Mouse (Mus musculus): ENCODE data around the gene Clic4. TPM values are rescaled to one million over a fixed set of nuclear protein-coding genes. Genes with fewer than 3 reads are reported as not detected.

The Clic4 gene
- polyA plus RNA-seq (2012; ENCODE audit: insufficient read depth, insufficient read length, missing spikeins) = 112 and 125 TPM in 2 replicates

DNA sequence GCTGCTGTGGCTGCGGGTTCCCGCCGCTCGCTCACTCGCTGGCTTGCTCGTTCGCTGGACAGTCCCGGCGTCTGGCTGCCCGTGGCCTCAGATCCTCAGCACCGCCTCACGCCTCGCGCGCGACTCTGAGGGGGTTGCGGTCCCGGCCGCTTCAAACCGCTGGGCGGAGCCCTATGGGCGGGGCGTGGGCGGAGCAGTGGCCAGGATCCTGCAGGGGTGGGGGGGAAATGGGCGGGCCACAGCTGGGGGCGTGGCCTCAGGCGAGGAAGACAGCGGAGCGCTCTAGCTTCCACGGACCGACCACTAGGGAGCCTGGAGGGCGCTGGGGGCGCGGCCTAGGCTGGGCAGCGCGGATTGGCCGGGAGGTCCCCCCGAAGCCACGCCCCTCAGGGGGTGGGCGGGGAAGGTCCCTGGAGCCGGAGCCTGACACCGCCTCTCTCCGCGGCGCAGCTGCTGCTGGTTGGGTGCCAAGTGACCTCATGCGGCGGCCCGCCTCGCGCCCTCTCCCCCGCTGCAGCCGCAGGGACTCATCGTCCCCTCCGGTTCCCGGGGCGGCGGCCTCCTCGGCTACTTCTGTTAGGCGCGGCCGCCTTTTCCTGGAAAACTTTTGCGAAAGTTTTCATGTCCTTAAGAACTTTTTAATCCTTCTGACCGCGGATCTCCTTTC, at the start of gene Clic4:
Clic4 (minus strand) TSS at position 175 of the 667 bp plus-strand sequence.
- H3K4me3 ChIP-seq (ENCODE audit: insufficient read depth, low read depth, low read length) = peak within 1 kb of the TSS; percentile 97
- peak within 1 kb of the TSS; percentile 97 for H3K27ac ChIP-seq (replicated peaks; ENCODE audit: low read depth, low read length)
- peaks cover 31% of the 10 kb centered on the region for H3K4me1 ChIP-seq (ENCODE audit: control insufficient read depth, insufficient read depth, insufficient read length, low read length)

DNA sequence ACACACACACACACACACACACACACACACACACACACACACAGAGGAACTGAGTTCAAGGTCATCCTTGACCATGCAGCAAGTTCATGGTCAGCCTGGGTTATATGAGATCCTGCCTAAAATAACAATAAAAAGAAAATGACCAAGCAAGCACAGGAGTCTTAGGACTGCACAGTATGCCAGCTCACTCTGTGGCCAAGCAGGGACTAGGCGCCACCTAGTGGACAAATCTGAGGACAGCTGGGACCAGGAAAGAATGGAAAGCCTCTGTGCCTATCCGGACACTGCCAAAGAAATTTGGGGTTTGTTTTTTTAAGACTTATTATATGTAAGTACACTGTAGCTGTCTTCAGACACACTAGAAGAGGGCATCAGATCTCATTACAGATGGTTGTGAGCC, 45.4 kb upstream of the Clic4 start:
- peaks cover 8% of the 10 kb centered on the region for H3K4me1 ChIP-seq (ENCODE audit: control insufficient read depth, insufficient read depth, insufficient read length, low read length)
- H3K4me3 ChIP-seq (ENCODE audit: insufficient read depth, low read depth, low read length) = no peak overlapping the region
- 0 out of 2 replicates have a peak overlapping the region, but pooled peaks have one; percentile 12 for H3K27ac ChIP-seq (replicated peaks; ENCODE audit: low read depth, low read length)

DNA sequence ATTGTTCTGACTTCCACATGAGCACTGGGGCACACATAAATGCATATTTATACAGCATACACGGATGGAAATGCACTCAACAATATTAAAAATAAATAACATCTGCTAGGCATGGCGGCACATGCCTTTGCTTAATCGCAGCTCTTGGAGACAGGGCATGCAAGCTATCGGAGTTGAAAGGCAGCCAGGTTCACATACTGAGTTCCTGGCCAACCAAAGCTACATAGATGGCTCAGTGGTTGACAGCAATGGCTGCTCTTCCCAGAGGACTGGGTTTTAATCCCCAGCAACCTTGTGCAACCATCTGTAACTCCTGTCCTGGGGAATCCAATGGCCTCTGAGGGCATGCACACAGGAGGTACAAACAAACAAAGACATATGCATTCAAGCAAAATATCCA, 44.9 kb upstream of the Clic4 start:
- H3K4me1 ChIP-seq (ENCODE audit: control insufficient read depth, insufficient read depth, insufficient read length, low read length) = peaks cover 11% of the 10 kb centered on the region
- 0 out of 2 replicates have a peak overlapping the region, but pooled peaks have one; percentile 12 for H3K27ac ChIP-seq (replicated peaks; ENCODE audit: low read depth, low read length)
- H3K4me3 ChIP-seq (ENCODE audit: insufficient read depth, low read depth, low read length) = no peak overlapping the region

DNA sequence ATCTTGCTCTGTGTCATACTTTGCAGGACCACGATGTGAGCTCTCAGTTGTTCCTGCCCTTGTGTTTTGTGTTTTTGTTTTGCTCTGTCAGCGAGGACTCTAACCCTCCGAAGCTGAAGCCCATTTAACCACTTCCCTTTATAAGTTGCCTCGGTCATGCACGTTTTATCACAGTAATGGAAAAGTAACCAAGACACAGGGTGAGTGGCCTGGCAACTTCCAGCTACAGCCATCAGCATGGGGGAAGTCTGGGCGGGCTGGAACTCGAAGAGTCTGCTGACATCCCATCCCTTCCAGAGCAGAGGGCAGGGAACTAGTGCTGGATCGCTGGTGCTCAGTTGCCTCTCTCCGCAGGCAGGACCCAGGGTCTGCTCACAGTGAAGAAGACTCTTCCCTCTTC, 42.7 kb upstream of the Clic4 start:
- Histone ChIP-seq H3K4me3 (ENCODE audit: insufficient read depth, low read depth, low read length) (no peak overlapping the region), H3K4me1 (ENCODE audit: control insufficient read depth, insufficient read depth, insufficient read length, low read length) (peaks cover 16% of the 10 kb centered on the region), H3K27ac (replicated peaks; ENCODE audit: low read depth, low read length) (no peak overlapping the region)

DNA sequence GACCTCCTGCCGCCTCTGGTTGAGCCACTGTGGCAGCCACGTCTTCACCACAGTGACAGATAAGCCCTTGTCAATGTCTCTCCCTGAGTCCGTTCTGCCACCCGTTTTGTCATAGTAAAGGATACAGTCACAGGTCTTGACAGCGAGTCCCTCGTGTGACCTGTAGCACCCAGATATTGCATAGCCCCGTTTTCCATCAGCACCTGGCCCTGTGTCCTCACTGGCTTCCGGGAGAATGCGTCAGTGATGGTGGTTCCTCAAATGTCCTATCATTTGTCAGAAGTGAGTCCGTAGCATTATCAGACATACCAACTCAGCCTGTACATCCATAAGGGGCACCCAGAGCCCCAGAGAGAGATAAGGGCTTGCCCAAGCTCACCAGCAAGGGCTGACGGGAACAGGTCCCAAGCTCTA, 41.8 kb upstream of the Clic4 start:
- Histone ChIP-seq H3K27ac (replicated peaks; ENCODE audit: low read depth, low read length) (peak overlapping the region; percentile 88), H3K4me1 (ENCODE audit: control insufficient read depth, insufficient read depth, insufficient read length, low read length) (peaks cover 21% of the 10 kb centered on the region), H3K4me3 (ENCODE audit: insufficient read depth, low read depth, low read length) (no peak overlapping the region)

DNA sequence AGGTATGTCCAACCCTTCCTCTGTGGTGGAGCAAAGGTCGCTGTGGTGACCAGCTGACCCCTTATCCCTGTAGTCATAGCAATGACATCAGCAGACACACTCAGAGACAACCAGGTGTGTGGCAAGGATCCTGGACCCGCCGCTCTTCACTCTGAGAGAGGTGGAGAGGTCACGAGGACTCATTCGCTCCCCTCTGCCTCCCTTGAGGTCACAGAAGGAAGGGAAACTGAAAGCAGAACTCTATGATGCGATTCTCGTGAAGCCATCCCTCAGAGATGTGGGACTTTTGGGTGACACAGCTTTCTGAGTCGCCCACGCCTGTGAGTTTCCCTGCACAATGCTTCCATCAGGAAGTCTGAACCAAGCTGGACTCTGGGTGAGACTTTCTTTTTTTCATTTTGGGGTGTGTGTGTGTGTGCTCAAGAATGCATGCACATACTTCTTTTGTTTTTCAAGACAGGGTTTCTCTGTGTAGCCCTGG, 41.2 kb upstream of the Clic4 start:
- Histone ChIP-seq H3K4me3 (ENCODE audit: insufficient read depth, low read depth, low read length) (peak overlapping the region; percentile 4; the same call in 1 of the 2 replicates), H3K27ac (replicated peaks; ENCODE audit: low read depth, low read length) (peak overlapping the region; percentile 88), H3K4me1 (ENCODE audit: control insufficient read depth, insufficient read depth, insufficient read length, low read length) (peaks cover 26% of the 10 kb centered on the region)

DNA sequence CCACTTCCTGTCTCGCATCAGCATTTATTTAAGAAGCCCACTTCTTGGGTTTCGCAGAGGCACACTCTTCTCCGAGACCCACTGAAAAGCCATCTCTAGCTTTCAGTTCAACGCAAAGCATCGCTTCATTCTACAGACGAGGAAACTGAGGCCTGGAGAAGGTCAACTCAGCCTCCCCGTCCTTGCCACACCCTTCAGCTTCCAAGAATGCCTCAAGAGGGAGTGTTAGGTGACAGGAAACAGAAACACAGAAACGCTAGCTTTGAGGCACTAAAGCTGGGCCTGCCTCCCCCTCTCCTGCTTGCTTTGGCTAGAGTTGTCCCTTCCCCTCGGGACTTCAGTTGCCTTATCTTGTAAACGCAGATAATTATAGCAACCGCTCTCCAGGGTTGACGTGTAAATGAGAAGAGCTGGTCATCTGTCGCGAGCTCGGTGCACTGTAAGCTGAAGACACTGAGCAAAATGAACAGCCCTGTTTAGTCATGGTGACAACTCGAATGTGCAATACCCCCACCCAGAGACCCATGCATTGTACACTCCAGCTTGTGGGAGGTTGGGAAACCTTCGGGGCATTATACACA, 40.6 kb upstream of the Clic4 start:
- peak overlapping the region; percentile 88 for H3K27ac ChIP-seq (replicated peaks; ENCODE audit: low read depth, low read length)
- peak overlapping the region; percentile 4 for H3K4me3 ChIP-seq (ENCODE audit: insufficient read depth, low read depth, low read length)
- H3K4me1 ChIP-seq (ENCODE audit: control insufficient read depth, insufficient read depth, insufficient read length, low read length) = peaks cover 28% of the 10 kb centered on the region

DNA sequence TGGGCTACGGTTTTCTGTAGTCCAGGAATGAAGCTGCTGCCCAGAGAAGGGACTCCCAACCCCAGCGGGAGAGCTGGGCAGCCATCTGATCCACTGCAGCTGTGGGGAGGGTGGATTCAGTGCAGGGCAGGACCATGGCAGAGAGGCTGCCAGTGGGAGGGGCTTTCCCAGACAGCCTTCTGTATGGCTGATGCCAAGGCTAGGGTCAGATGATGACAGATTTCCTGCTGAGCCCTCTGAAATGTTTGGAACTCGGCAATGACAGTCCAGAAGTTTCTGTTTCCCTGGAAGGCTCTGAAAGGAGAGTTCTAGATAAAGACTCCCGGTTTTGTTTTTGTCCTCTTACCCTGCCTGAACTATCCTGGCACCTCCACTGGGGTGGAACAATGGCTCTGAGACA, 40.1 kb upstream of the Clic4 start:
- H3K4me3 ChIP-seq (ENCODE audit: insufficient read depth, low read depth, low read length) = peak overlapping the region; percentile 4; the same call in 1 of the 2 replicates
- peak overlapping the region; percentile 88 for H3K27ac ChIP-seq (replicated peaks; ENCODE audit: low read depth, low read length)
- peaks cover 31% of the 10 kb centered on the region for H3K4me1 ChIP-seq (ENCODE audit: control insufficient read depth, insufficient read depth, insufficient read length, low read length)

DNA sequence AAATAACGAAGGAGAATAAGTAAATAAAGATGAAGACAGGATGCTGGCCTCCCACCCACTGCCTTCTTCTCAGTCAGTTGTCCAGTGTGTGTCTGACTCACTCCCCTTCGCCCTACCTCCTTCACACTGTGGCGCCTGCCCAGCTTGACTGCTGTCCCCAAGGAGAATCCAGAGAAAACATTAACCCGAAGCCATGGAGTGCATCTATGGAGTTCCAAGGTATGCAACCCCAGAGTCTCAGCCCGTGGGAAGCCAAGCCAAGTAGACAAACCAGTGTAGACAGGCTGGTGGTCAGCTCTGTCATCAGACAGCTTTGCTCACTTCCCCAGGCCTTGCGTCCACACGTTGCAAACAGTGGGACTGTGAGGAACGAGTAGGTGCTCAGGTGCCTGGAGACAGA, 37.8 kb upstream of the Clic4 start:
- Histone ChIP-seq H3K4me1 (ENCODE audit: control insufficient read depth, insufficient read depth, insufficient read length, low read length) (peaks cover 38% of the 10 kb centered on the region), H3K4me3 (ENCODE audit: insufficient read depth, low read depth, low read length) (no peak overlapping the region), H3K27ac (replicated peaks; ENCODE audit: low read depth, low read length) (0 out of 2 replicates have a peak overlapping the region, but pooled peaks have one; percentile 4)

DNA sequence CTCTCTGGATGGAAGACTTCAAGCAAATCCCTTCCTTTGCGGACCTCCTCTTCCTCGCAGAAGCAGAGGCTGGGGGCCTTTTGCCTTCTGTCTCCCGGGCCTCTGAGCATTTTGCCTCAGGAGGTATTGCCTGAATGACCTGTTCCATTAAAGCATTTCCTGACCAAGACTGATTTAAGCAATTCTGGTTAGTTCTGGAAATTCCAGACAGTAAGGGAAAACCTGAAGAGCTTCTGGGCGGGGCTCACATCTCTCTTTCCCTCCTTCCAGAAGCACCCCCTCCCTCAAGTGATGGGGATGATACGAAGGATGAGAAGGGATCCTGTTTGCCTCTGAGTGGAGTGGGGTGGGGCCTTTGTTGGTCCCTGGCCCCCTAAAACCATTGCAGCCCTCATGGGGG, 37.1 kb upstream of the Clic4 start:
- Histone ChIP-seq H3K27ac (replicated peaks; ENCODE audit: low read depth, low read length) (no peak overlapping the region), H3K4me3 (ENCODE audit: insufficient read depth, low read depth, low read length) (no peak overlapping the region), H3K4me1 (ENCODE audit: control insufficient read depth, insufficient read depth, insufficient read length, low read length) (peaks cover 38% of the 10 kb centered on the region)

DNA sequence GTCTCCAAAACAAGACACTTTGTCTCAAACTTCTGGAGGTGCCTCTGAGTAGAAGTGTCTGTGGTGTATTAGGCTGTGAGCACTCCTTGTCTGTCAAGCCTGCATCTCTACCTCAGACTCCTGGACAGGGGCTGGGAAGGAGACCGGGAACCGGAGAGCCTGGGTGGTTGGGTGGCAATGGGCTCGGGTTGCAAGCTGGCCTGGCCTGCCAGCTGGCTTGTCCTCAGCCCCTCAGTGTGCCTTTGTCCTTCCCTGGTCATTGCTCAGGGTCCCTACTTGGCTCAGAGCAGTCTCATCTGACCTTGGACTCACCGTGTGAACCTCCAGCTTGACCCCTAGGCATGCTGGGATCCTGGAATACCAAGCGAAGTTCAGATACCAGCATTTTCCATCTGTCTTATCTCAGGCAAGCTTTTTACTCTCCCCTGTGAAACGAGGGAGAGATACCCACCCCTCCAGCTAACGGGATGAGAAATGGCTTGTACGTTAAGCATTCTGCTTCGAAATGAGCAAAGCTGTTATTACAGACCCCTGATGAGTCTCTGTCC, 36.6 kb upstream of the Clic4 start:
- Histone ChIP-seq H3K4me3 (ENCODE audit: insufficient read depth, low read depth, low read length) (no peak overlapping the region), H3K4me1 (ENCODE audit: control insufficient read depth, insufficient read depth, insufficient read length, low read length) (peaks cover 38% of the 10 kb centered on the region), H3K27ac (replicated peaks; ENCODE audit: low read depth, low read length) (peak overlapping the region; percentile 94; the same call in 1 of the 2 replicates)

DNA sequence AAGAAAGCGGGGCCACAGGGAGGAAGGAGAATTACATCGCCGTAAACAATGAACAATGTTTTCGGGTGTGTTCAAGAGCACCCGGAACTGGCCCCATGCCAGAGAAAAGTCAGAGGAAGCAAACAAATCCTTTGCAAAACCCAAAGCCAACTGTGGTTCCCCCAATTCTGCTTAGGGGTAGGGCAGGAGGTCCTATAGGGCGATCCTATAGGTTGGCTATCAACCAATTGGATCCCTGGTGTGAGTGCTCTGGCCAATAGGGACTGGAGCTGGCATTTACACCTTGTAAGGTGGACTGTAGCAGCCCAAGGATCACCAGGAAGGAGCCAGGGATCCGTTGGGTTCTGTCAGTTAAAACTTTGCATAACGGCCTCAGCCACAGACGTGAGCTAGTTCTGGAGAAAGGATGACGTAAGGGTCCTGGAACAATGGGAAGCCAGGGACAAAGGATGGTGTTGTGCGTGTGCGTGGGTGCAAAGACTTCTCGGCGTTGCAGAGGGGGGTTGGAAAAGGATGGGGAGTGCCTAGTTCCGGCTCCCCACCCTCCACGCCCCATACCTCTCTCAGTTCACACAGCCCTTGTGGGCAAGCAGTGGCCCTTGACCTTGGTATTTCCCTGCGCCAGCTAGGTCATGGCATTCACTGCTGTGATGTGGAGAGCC, 34.5 kb upstream of the Clic4 start:
- no peak overlapping the region for H3K4me3 ChIP-seq (ENCODE audit: insufficient read depth, low read depth, low read length)
- peaks cover 22% of the 10 kb centered on the region for H3K4me1 ChIP-seq (ENCODE audit: control insufficient read depth, insufficient read depth, insufficient read length, low read length)
- H3K27ac ChIP-seq (replicated peaks; ENCODE audit: low read depth, low read length) = peak overlapping the region; percentile 94

DNA sequence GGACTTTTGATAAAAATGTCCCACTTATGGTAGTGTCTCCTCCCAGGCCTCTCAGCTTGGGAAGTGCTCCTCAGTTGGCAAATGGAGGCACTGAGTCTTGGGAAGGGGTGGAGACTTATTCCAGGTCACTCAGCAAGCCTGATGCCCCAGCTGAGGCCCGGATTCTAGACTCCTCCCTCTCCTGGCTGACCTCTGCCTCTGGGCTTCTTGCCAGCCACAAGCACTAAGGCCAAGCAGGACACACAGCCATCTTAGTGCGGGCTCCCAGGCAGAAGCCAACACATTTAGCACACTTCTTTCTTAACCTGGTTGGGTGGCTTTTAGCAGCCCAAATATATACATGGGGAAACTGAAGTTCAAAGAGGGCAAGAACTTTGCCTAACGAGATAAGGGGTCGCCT, 33.9 kb upstream of the Clic4 start:
- peak overlapping the region; percentile 94 for H3K27ac ChIP-seq (replicated peaks; ENCODE audit: low read depth, low read length)
- no peak overlapping the region for H3K4me3 ChIP-seq (ENCODE audit: insufficient read depth, low read depth, low read length)
- H3K4me1 ChIP-seq (ENCODE audit: control insufficient read depth, insufficient read depth, insufficient read length, low read length) = peaks cover 22% of the 10 kb centered on the region

DNA sequence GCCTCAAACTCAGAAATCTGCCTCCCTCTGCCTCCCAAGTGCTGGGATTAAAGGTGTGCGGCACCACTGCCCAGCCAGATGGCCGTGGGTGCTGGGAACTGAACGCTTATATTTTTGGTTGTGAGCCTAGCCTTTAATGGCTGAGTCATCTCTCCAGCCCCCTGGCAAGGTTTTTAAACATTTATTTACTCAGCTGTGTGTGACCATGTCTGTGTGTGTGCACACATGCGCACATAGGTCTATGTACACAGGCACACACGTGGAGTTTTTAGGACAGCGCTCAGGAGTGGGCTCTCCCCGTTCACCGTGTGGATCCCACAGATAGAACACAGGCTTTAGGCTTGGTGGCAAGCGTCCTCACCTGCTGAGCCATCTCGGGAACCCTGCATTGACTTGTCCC, 29.6 kb upstream of the Clic4 start:
- H3K27ac ChIP-seq (replicated peaks; ENCODE audit: low read depth, low read length) = no peak overlapping the region
- no peak overlapping the region for H3K4me3 ChIP-seq (ENCODE audit: insufficient read depth, low read depth, low read length)
- peaks cover 4% of the 10 kb centered on the region for H3K4me1 ChIP-seq (ENCODE audit: control insufficient read depth, insufficient read depth, insufficient read length, low read length)

DNA sequence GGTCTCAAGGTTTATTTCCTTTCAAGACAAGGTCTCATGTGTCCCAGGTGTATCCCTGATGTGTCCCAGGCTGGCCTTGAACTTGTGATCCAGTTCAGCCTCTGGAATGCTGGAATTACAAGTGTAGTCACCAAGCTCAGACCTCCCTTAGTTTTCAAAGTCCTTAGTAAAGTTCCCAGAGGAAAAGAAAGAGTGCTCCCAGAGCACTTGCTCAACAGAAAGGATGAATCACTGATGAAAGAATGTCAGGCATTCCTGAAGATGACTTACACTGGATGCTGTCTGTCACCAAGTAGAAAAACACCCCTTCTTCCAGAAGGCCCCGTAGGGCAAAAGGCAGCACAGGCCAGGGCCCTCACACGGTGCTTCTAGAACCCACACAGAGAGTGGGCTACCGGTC, 28.6 kb upstream of the Clic4 start:
- H3K27ac ChIP-seq (replicated peaks; ENCODE audit: low read depth, low read length) = no peak overlapping the region
- H3K4me1 ChIP-seq (ENCODE audit: control insufficient read depth, insufficient read depth, insufficient read length, low read length) = no peaks in the 10 kb centered on the region; the same call in 1 of the 2 replicates
- H3K4me3 ChIP-seq (ENCODE audit: insufficient read depth, low read depth, low read length) = no peak overlapping the region
